Mouse (Mus musculus): Measurements from ENCODE around the gene Zfp26. TPM values are rescaled to one million over a fixed set of nuclear protein-coding genes. Genes with fewer than 3 reads are reported as not detected.
A peak's percentile ranks its signal among the peaks of the same experiment; 100 is the strongest.

Zfp26 gene
- 7.8 and 10.1 TPM in 2 replicates for polyA plus RNA-seq (2015; fragmentation: Nextera tagmentation; extraction: Ambion mirVana)

GRCm38 (mm10) chr9:20459377-20460317 is at the start of gene Zfp26:
Zfp26 (minus strand) TSS chr9:20460162.
- Histone ChIP-seq H3K27me3 (peaks cover 12% of the 10 kb centered on the region), H3K9ac (peak within 1 kb of the TSS; percentile 85), H3K9me3 (replicated peaks) (no peaks in the 10 kb centered on the region), H3K4me1 (replicated peaks) (peaks cover 15% of the 10 kb centered on the region), H3K36me3 (peaks cover 26% of the 10 kb centered on the region), H3K27ac (peak within 1 kb of the TSS; percentile 90), H3K4me3 (peak within 1 kb of the TSS; percentile 95), H3K4me2 (peak within 1 kb of the TSS; percentile 67)
- peak; percentile 80 for ATAC-seq (replicated peaks; ENCODE audit: insufficient number of reproducible peaks, insufficient read depth, low FRiP score, low read depth)
- under 1% methylated on average over 48 of the region's 48 CpGs for WGBS

DNA sequence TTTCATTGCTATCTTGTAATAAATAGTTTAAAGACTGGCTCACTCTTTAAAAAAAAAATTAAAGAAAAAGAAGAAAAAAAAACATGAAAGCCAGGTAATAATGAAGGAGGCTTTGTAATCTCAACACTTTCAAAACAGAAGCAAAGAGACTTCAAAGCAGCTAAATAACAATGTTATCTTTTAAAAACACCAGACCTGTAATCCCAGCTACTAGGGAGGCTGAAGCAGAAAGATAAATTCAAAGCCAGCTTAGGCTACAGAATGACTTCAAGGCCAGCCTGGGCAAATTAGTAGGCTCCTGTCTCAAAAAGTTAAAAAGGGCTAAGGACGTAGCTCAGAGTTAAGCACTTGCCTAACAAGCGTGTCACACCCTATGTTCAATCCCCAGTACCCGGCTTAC is 49.7 kb upstream of the Zfp26 start:
- Histone ChIP-seq H3K36me3 (peaks cover 18% of the 10 kb centered on the region), H3K27me3 (no peaks in the 10 kb centered on the region)
- ATAC-seq (replicated peaks; ENCODE audit: insufficient number of reproducible peaks, insufficient read depth, low FRiP score, low read depth): no peak

GRCm38 (mm10) chr9:20504801-20505200 is 44.8 kb upstream of the Zfp26 start:
- H3K36me3 ChIP-seq: peaks cover 60% of the 10 kb centered on the region
- no peak for ATAC-seq (replicated peaks; ENCODE audit: insufficient number of reproducible peaks, insufficient read depth, low FRiP score, low read depth)
- WGBS: 89% methylated on average over 5 of the region's 5 CpGs
- no peak overlapping the region for H3K27ac ChIP-seq
- no peaks in the 10 kb centered on the region for H3K27me3 ChIP-seq
- H3K4me1 ChIP-seq (replicated peaks): no peaks in the 10 kb centered on the region
- no peak overlapping the region for H3K9ac ChIP-seq
- H3K9me3 ChIP-seq (replicated peaks): no peaks in the 10 kb centered on the region
- H3K4me3 ChIP-seq: no peak overlapping the region
- no peak overlapping the region for H3K4me2 ChIP-seq

More for the DNA sequence above, 49.7 kb upstream of the Zfp26 start:
- WGBS: 75% methylated on average over 3 of the region's 3 CpGs
- Histone ChIP-seq H3K9me3 (replicated peaks) (no peaks in the 10 kb centered on the region), H3K27ac (no peak overlapping the region), H3K4me2 (no peak overlapping the region), H3K4me3 (no peak overlapping the region), H3K4me1 (replicated peaks) (0 out of 2 replicates have a peak, but pooled peaks cover 5% of the 10 kb centered on the region), H3K9ac (no peak overlapping the region)

GRCm38 (mm10) chr9:20493281-20493680 is 33.3 kb upstream of the Zfp26 start:
- Histone ChIP-seq H3K27ac (peak overlapping the region; percentile 95), H3K9me3 (replicated peaks) (no peaks in the 10 kb centered on the region), H3K36me3 (peaks cover 22% of the 10 kb centered on the region), H3K4me2 (peak overlapping the region; percentile 76), H3K27me3 (no peaks in the 10 kb centered on the region), H3K4me3 (peak overlapping the region; percentile 71), H3K4me1 (replicated peaks) (peaks cover 17% of the 10 kb centered on the region), H3K9ac (peak overlapping the region; percentile 78)
- WGBS: 6% methylated on average over 9 of the region's 9 CpGs
- no peak for ATAC-seq (replicated peaks; ENCODE audit: insufficient number of reproducible peaks, insufficient read depth, low FRiP score, low read depth)

- WGBS: under 1% methylated on average over 40 of the region's 40 CpGs
- ATAC-seq (replicated peaks; ENCODE audit: insufficient number of reproducible peaks, insufficient read depth, low FRiP score, low read depth): peak; percentile 92
- H3K9ac ChIP-seq: peak within 1 kb of the TSS; percentile 78
- H3K4me2 ChIP-seq: peak within 1 kb of the TSS; percentile 76
- peaks cover 17% of the 10 kb centered on the region for H3K4me1 ChIP-seq (replicated peaks)
- peaks cover 16% of the 10 kb centered on the region for H3K36me3 ChIP-seq
- no peaks in the 10 kb centered on the region for H3K9me3 ChIP-seq (replicated peaks)
- H3K27ac ChIP-seq: peak within 1 kb of the TSS; percentile 95
- H3K27me3 ChIP-seq: no peaks in the 10 kb centered on the region
- H3K4me3 ChIP-seq: peak within 1 kb of the TSS; percentile 71
These were observed 32.7 kb upstream of the Zfp26 start, which contains the start of gene Zfp426 for GRCm38 (mm10) chr9:20492527-20493233. Zfp426 (minus strand) TSS chr9:20492746.

GRCm38 (mm10) chr9:20491858-20492526 is 32.0 kb upstream of the Zfp26 start:
- peak overlapping the region; percentile 76 for H3K4me2 ChIP-seq
- no peaks in the 10 kb centered on the region for H3K27me3 ChIP-seq
- H3K36me3 ChIP-seq: peaks cover 9% of the 10 kb centered on the region
- H3K4me3 ChIP-seq: peak overlapping the region; percentile 71
- H3K4me1 ChIP-seq (replicated peaks): peaks cover 17% of the 10 kb centered on the region
- no peak for ATAC-seq (replicated peaks; ENCODE audit: insufficient number of reproducible peaks, insufficient read depth, low FRiP score, low read depth)
- no peaks in the 10 kb centered on the region for H3K9me3 ChIP-seq (replicated peaks)
- peak overlapping the region; percentile 78 for H3K9ac ChIP-seq
- WGBS: 6% methylated on average over 20 of the region's 20 CpGs
- H3K27ac ChIP-seq: peak overlapping the region; percentile 95

DNA sequence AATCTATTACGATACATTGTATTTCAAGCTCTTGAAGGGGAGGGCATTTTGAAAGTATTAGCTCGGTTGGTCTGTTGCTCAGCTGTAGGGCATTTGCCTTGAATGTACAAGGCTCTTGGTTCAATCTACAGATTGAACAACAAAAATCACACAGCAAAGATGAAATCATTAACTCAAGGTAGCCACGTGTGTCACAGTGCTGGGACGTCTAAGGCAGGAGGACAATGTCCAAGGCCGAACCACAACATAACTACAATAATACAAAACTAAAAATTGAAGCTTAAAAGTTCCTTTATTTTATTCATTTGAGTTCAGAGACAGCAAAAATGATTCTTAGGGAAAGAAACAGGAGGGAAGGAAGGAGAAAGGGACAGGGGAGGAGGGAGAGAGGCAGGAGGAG is 29.6 kb upstream of the Zfp26 start:
- H3K9ac ChIP-seq: no peak overlapping the region
- 84% methylated on average over 5 of the region's 5 CpGs for WGBS
- no peak overlapping the region for H3K27ac ChIP-seq
- H3K9me3 ChIP-seq (replicated peaks): no peaks in the 10 kb centered on the region
- no peak overlapping the region for H3K4me3 ChIP-seq
- no peak overlapping the region for H3K4me2 ChIP-seq
- H3K4me1 ChIP-seq (replicated peaks): peaks cover 17% of the 10 kb centered on the region
- H3K27me3 ChIP-seq: no peaks in the 10 kb centered on the region
- ATAC-seq (replicated peaks; ENCODE audit: insufficient number of reproducible peaks, insufficient read depth, low FRiP score, low read depth): no peak
- peaks cover 17% of the 10 kb centered on the region for H3K36me3 ChIP-seq

GRCm38 (mm10) chr9:20479396-20479795 is 19.4 kb upstream of the Zfp26 start:
- Histone ChIP-seq H3K4me1 (replicated peaks) (no peaks in the 10 kb centered on the region), H3K36me3 (peaks cover 34% of the 10 kb centered on the region), H3K9ac (no peak overlapping the region), H3K4me2 (no peak overlapping the region), H3K27me3 (no peaks in the 10 kb centered on the region), H3K27ac (no peak overlapping the region), H3K4me3 (no peak overlapping the region), H3K9me3 (replicated peaks) (no peaks in the 10 kb centered on the region)
- 88% methylated on average over 5 of the region's 5 CpGs for WGBS
- ATAC-seq (replicated peaks; ENCODE audit: insufficient number of reproducible peaks, insufficient read depth, low FRiP score, low read depth): no peak

- peaks cover 53% of the 10 kb centered on the region for H3K36me3 ChIP-seq
- H3K9me3 ChIP-seq (replicated peaks): no peaks in the 10 kb centered on the region
- WGBS: 91% methylated on average over 1 of the region's 1 CpGs
- no peak overlapping the region for H3K9ac ChIP-seq
- H3K4me2 ChIP-seq: no peak overlapping the region
- H3K27me3 ChIP-seq: no peaks in the 10 kb centered on the region
- H3K4me3 ChIP-seq: no peak overlapping the region
- no peaks in the 10 kb centered on the region for H3K4me1 ChIP-seq (replicated peaks)
- H3K27ac ChIP-seq: no peak overlapping the region
- ATAC-seq (replicated peaks; ENCODE audit: insufficient number of reproducible peaks, insufficient read depth, low FRiP score, low read depth): no peak
These were observed 16.7 kb upstream of the Zfp26 start for GRCm38 (mm10) chr9:20476632-20477031.

- WGBS: 54% methylated on average over 7 of the region's 7 CpGs
- H3K4me2 ChIP-seq: no peak overlapping the region
- peaks cover 34% of the 10 kb centered on the region for H3K36me3 ChIP-seq
- no peak for ATAC-seq (replicated peaks; ENCODE audit: insufficient number of reproducible peaks, insufficient read depth, low FRiP score, low read depth)
- H3K27me3 ChIP-seq: peaks cover 12% of the 10 kb centered on the region
- no peak overlapping the region for H3K4me3 ChIP-seq
- no peak overlapping the region for H3K27ac ChIP-seq
- H3K9me3 ChIP-seq (replicated peaks): peaks cover 17% of the 10 kb centered on the region; the same call in 1 of the 2 replicates
- no peak overlapping the region for H3K9ac ChIP-seq
- H3K4me1 ChIP-seq (replicated peaks): no peaks in the 10 kb centered on the region
These were observed 6.9 kb upstream of the Zfp26 start for GRCm38 (mm10) chr9:20466761-20467442.

Data from heart, embryonic 15.5 days (tissue).